Mouse (Mus musculus) heart, postnatal 0 days (tissue): ENCODE measurements around the gene Wdr25.

Source experiments
- CTCF ChIP-seq: IDR thresholded peaks from 2 replicates; pipeline ENCODE4 v1.5.1; 2016; ENCODE audit warnings: antibody characterized with exemption, control low read depth, low read depth
- EP300 ChIP-seq: IDR thresholded peaks from 2 replicates; pipeline ENCODE4 v1.6.1; 2016; ENCODE audit warnings: antibody characterized with exemption, low read depth

DNA sequence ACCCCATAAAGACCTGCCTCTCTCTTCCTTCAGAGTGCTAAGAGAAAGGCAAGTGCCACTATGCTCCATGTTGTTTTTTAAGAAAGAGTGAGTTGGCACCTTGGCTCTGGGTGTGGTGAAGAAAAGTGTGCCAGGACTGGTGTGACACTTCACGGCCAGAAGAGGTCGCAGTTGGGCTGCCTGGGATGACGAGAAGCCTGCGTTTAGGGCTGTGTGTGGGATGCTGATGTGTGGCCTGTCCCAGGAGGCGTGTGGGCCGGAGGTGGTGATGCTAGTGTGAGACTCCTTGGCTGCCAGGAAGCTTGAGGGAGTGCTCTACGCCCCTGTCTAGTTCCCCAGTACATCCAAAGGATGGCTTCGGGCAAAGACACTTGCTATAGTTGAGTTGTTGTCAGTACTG lies 9.5 kb downstream of the Wdr25 start:
- peak; percentile 83 for TF ChIP-seq CTCF
- TF ChIP-seq EP300: no peak
